Mouse (Mus musculus): ENCODE measurements around the gene Larp6. TPM values are rescaled to one million over a fixed set of nuclear protein-coding genes. Genes with fewer than 3 reads are reported as not detected.

The Larp6 gene
- total and polyA plus RNA-seq, 3 experiments = not detected

GRCm38 (mm10) chr9:60687415-60687814, 25.4 kb upstream of the Larp6 start:
- in situ Hi-C loops (cut with MboI; ENCODE audit: low pct_ligation_motif_present, low pct_unique_long_range_greater_than_20kb, low sequenced_read_pairs) = no loop called here
- H3K4me2 ChIP-seq (ENCODE audit: insufficient read depth, low read depth, poor library complexity, severe bottlenecking) = peak overlapping the region; percentile 35
- H3K27me3 ChIP-seq (replicated peaks) = no peaks in the 10 kb centered on the region
- H3K27ac ChIP-seq (ENCODE audit: insufficient read depth, low read depth) = no peak overlapping the region
- dilution Hi-C loops (cut with MboI; ENCODE audit: extremely low pct_ligation_motif_present, extremely low pct_unique_long_range_greater_than_20kb, low sequenced_read_pairs) = no loop called here
- TF ChIP-seq RAD21 (IDR thresholded peaks at IDR 0.05; ENCODE audit: low read depth, low read length) = peak; percentile 33
- peak in 1 of 2 experiments; percentile 38; a peak in 2 of 4 replicates for TF ChIP-seq CTCF (conservative IDR thresholded peaks at IDR 0.05 in 1 of 2, IDR thresholded peaks at IDR 0.05 in 1 of 2; ENCODE audit: low read depth in 2 of 2, low read length in 2 of 2)
- peak; percentile 58; the same call in 1 of the 2 replicates for TF ChIP-seq ZNF384 (IDR thresholded peaks at IDR 0.05; ENCODE audit: low read depth, low read length)
- no peak for TF ChIP-seq POLR2A (IDR thresholded peaks at IDR 0.05; ENCODE audit: low read depth, low read length)
- peaks cover 0 to 7% of the 10 kb centered on the region in 2 experiments for H3K36me3 ChIP-seq (replicated peaks in 1 of 2; ENCODE audit: control insufficient read depth in 1 of 2, insufficient read depth in 1 of 2, low read length in 1 of 2)
- H3K4me1 ChIP-seq (ENCODE audit: control insufficient read depth in 1 of 2, insufficient read depth in 2 of 2) = peaks cover 0 to 11% of the 10 kb centered on the region in 2 experiments; a peak in 1 of 4 replicates
- peak overlapping the region; percentile 64 to 85 (median 74) for H3K4me3 ChIP-seq (replicated peaks in 1 of 3; ENCODE audit: low read depth in 2 of 3, low read length in 2 of 3, poor library complexity in 1 of 3)
- H3K9me3 ChIP-seq (replicated peaks; ENCODE audit: low read length) = peaks cover 5% of the 10 kb centered on the region
- peak overlapping the region; percentile 0; the same call in 1 of the 2 replicates for H3K9ac ChIP-seq (ENCODE audit: insufficient read depth, low read depth)
- no peaks in the 10 kb centered on the region for H3K79me2 ChIP-seq (replicated peaks; ENCODE audit: control insufficient read depth, extremely low read depth, insufficient read depth, poor library complexity, severe bottlenecking)
- DNase-seq (ENCODE audit: extremely low read depth) = peak; percentile 31

GRCm38 (mm10) chr9:60687891-60688324, 24.9 kb upstream of the Larp6 start, which contains the start of gene Lrrc49:
TSS of gene Lrrc49 (minus strand) at chr9:60688158.
- Histone ChIP-seq H3K4me1 (ENCODE audit: control insufficient read depth in 1 of 2, insufficient read depth in 2 of 2) (peaks cover 0 to 11% of the 10 kb centered on the region in 2 experiments; a peak in 1 of 4 replicates), H3K27ac (ENCODE audit: insufficient read depth, low read depth) (no peak within 1 kb of the TSS), H3K79me2 (replicated peaks; ENCODE audit: control insufficient read depth, extremely low read depth, insufficient read depth, poor library complexity, severe bottlenecking) (no peaks in the 10 kb centered on the region), H3K9ac (ENCODE audit: insufficient read depth, low read depth) (peak within 1 kb of the TSS; percentile 0; the same call in 1 of the 2 replicates), H3K27me3 (replicated peaks) (peaks cover 2% of the 10 kb centered on the region), H3K4me3 (replicated peaks in 1 of 3; ENCODE audit: low read depth in 2 of 3, low read length in 2 of 3, poor library complexity in 1 of 3) (peak within 1 kb of the TSS; percentile 64 to 85 (median 74)), H3K9me3 (replicated peaks; ENCODE audit: low read length) (peaks cover 5% of the 10 kb centered on the region), H3K4me2 (ENCODE audit: insufficient read depth, low read depth, poor library complexity, severe bottlenecking) (peak within 1 kb of the TSS; percentile 35), H3K36me3 (replicated peaks in 1 of 2; ENCODE audit: control insufficient read depth in 1 of 2, insufficient read depth in 1 of 2, low read length in 1 of 2) (peaks cover 0 to 6% of the 10 kb centered on the region in 2 experiments)
- TF ChIP-seq SIN3A (IDR thresholded peaks at IDR 0.05; ENCODE audit: low read length) (peak; percentile 82), ZKSCAN1 (IDR thresholded peaks at IDR 0.05; ENCODE audit: borderline replicate concordance, low read depth, low read length) (no peak), ZC3H11A (IDR thresholded peaks at IDR 0.05; ENCODE audit: low read depth, low read length) (no peak), MXI1 (IDR thresholded peaks at IDR 0.05; ENCODE audit: low read depth, low read length) (peak; percentile 94), MYC (IDR thresholded peaks at IDR 0.05; ENCODE audit: low read depth, low read length) (no peak), KAT2A (IDR thresholded peaks at IDR 0.05; ENCODE audit: insufficient replicate concordance, low read length) (no peak), MAX (IDR thresholded peaks at IDR 0.05; ENCODE audit: low read length) (no peak), E2F4 (IDR thresholded peaks at IDR 0.05; ENCODE audit: insufficient replicate concordance, low read depth, low read length) (peak; percentile 86; the same call in 1 of the 2 replicates), UBTF (IDR thresholded peaks at IDR 0.05; ENCODE audit: low read depth, low read length) (no peak), TCF12 (IDR thresholded peaks at IDR 0.05; ENCODE audit: low read depth, low read length) (no peak), ZNF384 (IDR thresholded peaks at IDR 0.05; ENCODE audit: low read depth, low read length) (peak; percentile 71), NELFE (IDR thresholded peaks at IDR 0.05; ENCODE audit: low read depth, low read length) (no peak), POLR2A (IDR thresholded peaks at IDR 0.05; ENCODE audit: low read depth, low read length) (peak; percentile 24), IRF4 (IDR thresholded peaks at IDR 0.05; ENCODE audit: low read depth, low read length) (no peak), HCFC1 (IDR thresholded peaks at IDR 0.05; ENCODE audit: low read depth, low read length) (peak; percentile 86), ELF1 (IDR thresholded peaks at IDR 0.05; ENCODE audit: low read depth, low read length) (peak; percentile 57), ETS1 (conservative IDR thresholded peaks at IDR 0.05; ENCODE audit: low read depth, low read length) (no peak)
- dilution Hi-C loops (cut with MboI; ENCODE audit: extremely low pct_ligation_motif_present, extremely low pct_unique_long_range_greater_than_20kb, low sequenced_read_pairs) (no loop called here), in situ Hi-C loops (cut with MboI; ENCODE audit: low pct_ligation_motif_present, low pct_unique_long_range_greater_than_20kb, low sequenced_read_pairs) (no loop called here)
- peak; percentile 90 for DNase-seq (ENCODE audit: extremely low read depth)
